Mouse (Mus musculus) stomach, adult 2 months (tissue): ENCODE measurements around the gene Hrasls5. TPM values are rescaled to one million over a fixed set of nuclear protein-coding genes. Genes with fewer than 3 reads are reported as not detected.

Source experiments
- polyA plus RNA-seq: library from polyadenylated mRNA; depleted of rRNA; stranded (reverse); fragments of >200 nt; gene quantifications from 2 replicates; pipeline ENCODE4 v1.2.3, GENCODE M21; 2012; rRNA removed

The Hrasls5 gene
- polyA plus RNA-seq: 0.39 and 0.48 TPM in 2 replicates

DNA sequence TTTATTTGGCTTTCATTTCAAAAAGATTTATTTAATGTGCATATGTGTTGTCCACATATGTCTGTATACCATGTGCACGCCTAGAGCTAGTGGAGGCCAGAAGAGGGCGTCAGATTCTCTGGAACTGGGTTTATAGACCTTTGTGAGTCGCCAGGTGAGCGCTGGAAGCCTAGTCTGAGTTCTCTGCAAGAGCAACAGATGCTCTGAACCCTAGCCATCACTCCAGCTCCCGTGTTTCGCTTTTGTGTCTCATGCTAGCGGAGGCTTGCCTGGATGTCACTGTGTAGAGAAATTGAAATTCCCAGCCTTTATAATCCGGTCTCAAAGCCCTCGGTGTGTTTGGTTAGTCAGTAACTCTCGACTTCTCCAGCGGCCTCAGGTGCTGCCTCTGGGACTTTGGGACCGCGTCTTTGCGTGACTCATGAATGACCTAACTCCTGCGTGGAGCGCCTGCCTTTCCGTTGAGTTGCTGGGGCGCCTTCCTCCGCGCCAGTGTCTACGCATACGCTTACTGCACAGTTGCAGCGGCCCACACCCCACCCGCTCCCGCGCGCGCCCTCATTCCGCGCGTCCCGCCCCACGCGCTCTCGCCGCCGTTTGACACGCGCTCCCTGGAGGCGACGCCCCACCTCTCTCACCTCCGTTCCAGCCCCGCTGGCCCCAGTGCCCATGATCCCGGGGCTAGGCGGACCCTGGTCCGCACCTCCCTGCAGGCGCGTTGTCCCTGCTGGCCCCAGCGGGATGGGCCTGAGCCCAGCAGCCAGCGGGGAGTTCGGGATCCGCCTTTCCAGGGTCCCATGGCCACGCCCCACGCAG, at the start of gene Hrasls5:
Gene Hrasls5 (plus strand): TSS at position 600 of the 816 bp plus-strand sequence.

DNA sequence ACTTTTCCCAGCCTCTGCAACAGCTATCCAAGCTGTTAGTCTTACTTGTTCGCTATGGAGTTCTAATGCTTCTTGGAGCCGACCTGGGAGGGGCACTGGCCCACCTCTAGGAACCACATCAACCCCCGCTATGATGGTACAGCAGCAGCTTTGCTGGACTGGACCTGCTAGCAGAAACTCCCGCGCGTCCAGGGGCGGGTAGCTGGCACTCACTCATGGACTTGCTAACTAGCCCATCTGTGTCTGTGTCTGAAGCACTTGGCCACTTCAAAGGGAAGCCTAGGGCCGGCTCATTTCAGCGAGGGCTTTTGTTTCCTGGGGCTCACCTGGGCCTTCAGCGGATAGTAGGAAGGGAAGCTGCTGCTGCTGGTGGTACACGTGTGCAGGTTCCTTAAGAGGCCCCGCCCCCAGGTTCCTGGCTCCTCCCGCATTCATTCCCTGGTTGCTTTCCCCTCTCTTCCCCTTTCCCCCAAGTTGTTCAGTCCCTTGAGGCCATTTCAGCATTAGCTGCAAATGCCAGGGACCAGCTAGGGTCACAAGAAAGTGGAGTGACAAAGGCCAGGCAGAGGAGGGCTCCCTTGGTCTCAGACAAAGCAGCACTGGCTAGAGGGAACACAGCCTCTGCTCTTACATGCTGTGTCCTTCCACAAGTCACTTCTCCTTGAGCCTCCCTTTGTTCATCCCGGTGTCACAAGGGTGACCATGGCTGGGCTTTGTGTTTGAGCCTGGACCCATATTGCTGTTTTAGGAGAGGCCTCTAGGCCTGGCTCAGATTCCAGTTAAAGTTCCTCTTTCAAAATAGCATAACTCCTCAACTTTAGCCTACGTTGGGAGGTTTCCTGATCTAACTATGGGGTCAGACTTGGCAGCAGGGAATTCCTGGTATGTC, 5.3 kb upstream of the Hrasls5 start, which contains the start of gene Lgals12:
Gene Lgals12 (minus strand): TSS at position 393 of the 889 bp plus-strand sequence.

Other genes starting within 250 kb of the Hrasls5 start
- 9.2 and 13.9 TPM in 2 replicates for gene Spindoc, start 229.5 kb upstream of the Hrasls5 start, polyA plus RNA-seq
- 10.5 and 12.3 TPM in 2 replicates for gene 2700081O15Rik, start 194.9 kb upstream of the Hrasls5 start, polyA plus RNA-seq
- 42.4 and 79.8 TPM in 2 replicates for gene Rtn3, start 129.3 kb upstream of the Hrasls5 start, polyA plus RNA-seq
- gene Atl3, start 118.5 kb upstream of the Hrasls5 start, polyA plus RNA-seq: 2.2 and 3.9 TPM in 2 replicates
- gene Pla2g16, start 55.1 kb upstream of the Hrasls5 start, polyA plus RNA-seq: 5.0 and 5.6 TPM in 2 replicates
- 5.2 and 6.3 TPM in 2 replicates for gene Lgals12, start 5.3 kb upstream of the Hrasls5 start, polyA plus RNA-seq
- not detected in 2 replicates for gene Slc22a19, start 98.8 kb downstream of the Hrasls5 start, polyA plus RNA-seq
- gene Slc22a26, start 190.1 kb downstream of the Hrasls5 start, polyA plus RNA-seq: not detected in 2 replicates